Mouse (Mus musculus): ENCODE results near the gene Trnau1ap. TPM values are rescaled to one million over a fixed set of nuclear protein-coding genes. Genes with fewer than 3 reads are reported as not detected.

Gene Trnau1ap
- total RNA-seq, 2 experiments from 2014 or later = 22.4 to 24.9 TPM

DNA sequence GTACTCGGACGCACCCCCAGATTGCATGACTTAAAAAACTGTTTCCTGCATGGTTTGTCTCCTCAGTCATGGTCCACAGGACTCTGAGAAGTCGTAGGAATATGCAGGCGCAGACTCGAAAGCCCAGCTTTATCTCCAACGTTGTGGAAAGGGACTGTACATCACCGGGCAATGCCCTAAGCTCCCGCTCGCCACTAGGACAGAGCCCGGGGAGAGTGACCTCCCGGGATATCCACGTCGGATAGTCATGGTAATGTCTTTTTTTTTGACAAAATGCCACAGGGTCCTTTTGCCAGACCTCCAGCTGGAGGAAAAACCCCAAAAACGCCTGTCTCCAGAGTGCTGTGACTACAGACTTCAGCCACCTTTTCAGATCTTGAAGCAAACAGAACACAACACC lies 23.4 kb upstream of the Trnau1ap start:
- Histone ChIP-seq H3K4me3 (peak overlapping the region; percentile 79), H3K27ac (peak overlapping the region; percentile 89)
- no peak; the same call in none of the 2 replicates for TF ChIP-seq CTCF (IDR thresholded peaks at IDR 0.05)
- intact Hi-C loops (cut with DNase I) = loop anchor here (2.0 to 5.0 kb wide), 4 partner anchors 44 to 158 kb away; partner anchors contain the start of genes Med18 and Sesn2
- peak in 1 of 2 experiments; percentile 20 for DNase-seq (ENCODE audit: extremely low spot score in 1 of 2, low spot score in 2 of 2)

DNA sequence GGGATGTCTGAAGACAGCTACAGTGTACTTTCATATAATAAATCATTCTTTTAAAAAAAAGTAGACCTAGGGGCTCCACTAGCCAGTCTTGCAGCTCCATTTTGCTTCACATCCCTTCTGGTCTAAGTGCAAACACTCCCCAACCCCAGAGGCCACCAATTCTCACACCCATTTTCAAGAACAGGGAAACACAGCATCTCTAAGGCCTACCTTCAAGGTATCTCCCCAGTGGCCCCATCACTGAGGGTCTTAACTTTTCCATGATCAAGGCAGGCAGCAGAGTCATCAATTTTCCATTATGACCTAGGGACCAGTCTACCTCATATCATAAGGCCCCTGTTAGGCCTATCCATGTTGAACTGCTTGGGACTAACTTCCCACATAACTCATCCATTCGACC lies 22.1 kb upstream of the Trnau1ap start:
- Histone ChIP-seq H3K27ac (no peak overlapping the region), H3K4me3 (no peak overlapping the region)
- intact Hi-C loops (cut with DNase I) = loop anchor here (5.0 kb wide), 2 partner anchors 61 to 111 kb away; partner anchors contain the start of gene Med18
- TF ChIP-seq CTCF (IDR thresholded peaks at IDR 0.05) = no peak
- DNase-seq (ENCODE audit: extremely low spot score in 1 of 2, low spot score in 2 of 2) = no peak

DNA sequence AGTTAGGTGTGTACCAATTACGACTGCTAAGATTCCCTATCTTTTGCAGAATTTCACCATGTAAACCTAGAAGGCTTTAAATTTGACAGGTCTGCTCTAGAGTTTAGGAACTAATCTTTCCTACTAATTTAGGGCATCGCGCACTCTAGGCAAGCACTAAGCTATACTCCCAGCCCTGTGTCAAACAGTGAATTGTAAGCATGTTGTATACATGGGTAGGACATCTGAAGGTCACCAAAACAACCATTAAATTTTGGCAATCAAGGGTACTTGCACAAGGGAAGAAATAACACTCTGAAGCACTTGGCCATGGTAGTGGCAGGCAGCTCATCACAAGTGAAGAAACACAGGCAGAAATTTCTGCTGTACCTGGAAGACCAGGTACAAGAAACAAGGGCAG lies 21.5 kb upstream of the Trnau1ap start:
- Histone ChIP-seq H3K4me3 (no peak overlapping the region), H3K27ac (no peak overlapping the region)
- DNase-seq (ENCODE audit: extremely low spot score in 1 of 2, low spot score in 2 of 2) = no peak
- intact Hi-C loops (cut with DNase I) = loop anchor here (5.0 kb wide), 2 partner anchors 61 to 111 kb away; partner anchors contain the start of gene Med18
- no peak for TF ChIP-seq CTCF (IDR thresholded peaks at IDR 0.05)

DNA sequence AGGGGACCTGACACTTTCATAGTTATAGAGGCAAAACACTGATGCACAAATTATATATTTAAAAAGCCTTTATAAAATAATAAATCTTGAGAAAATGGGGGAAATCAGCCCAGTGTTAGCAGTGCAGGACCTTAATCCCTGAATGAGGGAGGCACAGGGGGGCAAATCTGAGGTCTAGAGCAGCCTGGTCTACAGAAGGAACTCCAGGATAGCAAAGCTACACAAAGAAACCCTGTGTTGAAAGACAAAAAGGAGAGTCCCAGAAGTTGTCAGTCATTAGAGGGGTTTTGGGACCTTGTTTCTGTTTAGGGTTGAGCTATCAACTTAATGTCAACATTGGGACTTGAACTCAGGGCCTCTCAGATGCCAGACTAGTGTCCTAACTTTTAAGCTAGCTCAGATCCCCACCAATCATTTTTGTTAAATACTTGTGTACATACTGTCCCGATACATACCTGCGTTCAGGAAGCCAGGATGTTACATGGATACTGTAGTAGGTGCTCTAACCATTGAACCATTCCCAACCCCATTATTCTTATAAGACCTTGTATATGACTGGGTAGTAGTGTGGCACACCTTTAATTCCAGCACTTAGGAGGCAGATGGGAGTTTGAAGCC lies 20.9 kb upstream of the Trnau1ap start:
- no peak overlapping the region for H3K27ac ChIP-seq
- H3K4me3 ChIP-seq = no peak overlapping the region
- TF ChIP-seq CTCF (IDR thresholded peaks at IDR 0.05) = no peak
- DNase-seq (ENCODE audit: extremely low spot score in 1 of 2, low spot score in 2 of 2) = no peak
- intact Hi-C loops (cut with DNase I) = loop anchor here (5.0 kb wide), 2 partner anchors 62 to 112 kb away; partner anchors contain the start of gene Med18

DNA sequence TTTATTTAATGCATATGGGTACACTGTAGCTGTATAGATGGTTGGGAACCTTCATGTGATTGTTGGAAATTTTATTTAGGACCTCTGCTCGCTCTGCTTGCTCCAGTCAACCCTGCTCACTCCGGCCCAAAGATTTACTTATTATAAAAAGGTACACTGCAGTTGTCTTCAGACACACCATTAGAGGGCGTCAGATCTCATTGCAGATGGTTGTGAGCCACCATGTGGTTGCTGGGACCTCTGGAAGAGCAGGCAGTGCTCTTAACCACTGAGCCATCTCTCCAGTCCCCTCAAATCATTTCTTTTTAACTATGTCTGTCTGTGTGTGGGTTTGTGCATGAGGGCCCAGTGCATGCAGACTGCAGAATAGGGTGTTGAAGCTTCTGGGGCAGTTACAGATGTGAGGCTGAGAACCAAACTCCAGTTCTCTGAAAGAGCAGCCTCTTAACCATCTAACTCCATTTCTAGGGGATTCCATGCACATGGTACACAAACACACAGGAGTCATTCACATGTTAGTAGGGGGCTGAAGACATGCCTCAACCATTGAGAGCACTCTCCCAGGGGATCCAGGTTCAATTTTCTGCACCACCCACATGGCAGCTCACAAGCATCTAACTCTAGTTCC lies 20.3 kb upstream of the Trnau1ap start:
- intact Hi-C loops (cut with DNase I) = loop anchor here (5.0 to 10.0 kb wide), 4 partner anchors 57 to 255 kb away; partner anchors contain the start of gene Med18

DNA sequence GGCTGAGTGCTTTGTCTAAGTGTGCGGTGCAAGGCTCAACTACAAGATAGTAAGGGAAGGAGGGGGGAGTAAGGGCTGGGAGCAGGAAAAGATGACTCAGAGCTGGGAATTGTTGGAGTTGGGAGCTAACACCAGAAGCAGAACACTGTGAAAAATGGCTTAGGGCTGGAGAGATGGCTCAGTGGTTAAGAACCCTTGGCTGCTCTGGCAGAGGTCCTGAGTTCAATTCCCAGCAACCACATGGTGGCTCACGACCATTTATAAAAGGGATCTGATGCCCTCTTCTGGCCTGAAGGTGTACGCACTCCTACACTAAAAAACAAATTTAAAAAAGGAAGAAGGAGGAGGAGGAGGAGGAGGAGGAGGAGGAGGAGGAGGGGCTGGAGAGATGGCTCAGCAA lies 17.3 kb upstream of the Trnau1ap start:
- intact Hi-C loops (cut with DNase I) = loop anchor here (5.0 to 10.0 kb wide), 2 partner anchors 54 to 252 kb away; no protein-coding TSS in a partner anchor
- Histone ChIP-seq H3K27ac (no peak overlapping the region), H3K4me3 (no peak overlapping the region)
- no peak for DNase-seq (ENCODE audit: extremely low spot score in 1 of 2, low spot score in 2 of 2)
- no peak; the same call in 1 of the 2 replicates for TF ChIP-seq CTCF (IDR thresholded peaks at IDR 0.05)

More for the DNA sequence above, 20.3 kb upstream of the Trnau1ap start:
- no peak overlapping the region for H3K27ac ChIP-seq
- TF ChIP-seq CTCF (IDR thresholded peaks at IDR 0.05) = peak; percentile 1
- H3K4me3 ChIP-seq = no peak overlapping the region
- no peak for DNase-seq (ENCODE audit: extremely low spot score in 1 of 2, low spot score in 2 of 2)

DNA sequence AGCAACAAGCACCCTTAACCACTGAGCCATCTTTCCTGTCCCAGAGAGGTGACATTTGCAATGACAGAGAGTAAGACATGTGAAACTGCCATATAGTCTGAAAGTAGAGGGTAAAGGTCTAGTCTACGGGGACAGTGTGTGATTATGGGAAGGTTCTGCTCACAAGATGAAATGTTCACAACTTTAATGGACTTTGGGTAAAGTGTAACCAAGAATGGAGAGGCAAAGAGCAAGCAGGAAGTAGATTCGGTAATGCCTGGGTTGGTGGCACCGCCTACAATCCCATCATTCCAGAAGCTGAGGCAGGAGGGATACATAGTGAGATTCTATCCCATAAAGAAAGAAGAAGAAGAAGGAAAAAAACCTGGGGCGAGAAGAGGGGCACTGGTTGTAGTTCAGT lies 16.9 kb upstream of the Trnau1ap start:
- Histone ChIP-seq H3K27ac (no peak overlapping the region), H3K4me3 (no peak overlapping the region)
- no peak for DNase-seq (ENCODE audit: extremely low spot score in 1 of 2, low spot score in 2 of 2)
- no peak for TF ChIP-seq CTCF (IDR thresholded peaks at IDR 0.05)
- intact Hi-C loops (cut with DNase I) = loop anchor here (5.0 to 10.0 kb wide), 2 partner anchors 54 to 251 kb away; no protein-coding TSS in a partner anchor

DNA sequence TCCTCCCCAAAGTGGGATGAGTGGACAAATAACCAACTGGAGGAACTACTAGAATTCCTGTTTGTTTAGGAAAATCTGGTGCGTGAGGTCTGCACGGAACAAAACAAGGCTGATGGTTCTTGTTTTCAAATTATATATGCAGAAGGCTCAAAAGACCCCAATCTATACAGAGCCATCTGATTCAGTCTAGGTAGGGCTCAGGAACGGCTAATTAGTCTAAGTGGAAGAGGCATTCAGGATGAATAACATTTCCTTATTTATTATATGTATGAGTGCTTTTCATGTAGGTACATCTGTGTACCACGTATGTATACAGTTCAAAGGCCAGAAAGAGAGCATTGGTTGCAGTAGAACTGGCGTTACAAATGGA lies 16.5 kb upstream of the Trnau1ap start:
- no peak overlapping the region; the same call in 1 of the 2 replicates for H3K27ac ChIP-seq
- TF ChIP-seq CTCF (IDR thresholded peaks at IDR 0.05) = no peak
- H3K4me3 ChIP-seq = peak overlapping the region; percentile 69
- intact Hi-C loops (cut with DNase I) = loop anchor here (5.0 to 10.0 kb wide), 2 partner anchors 54 to 251 kb away; no protein-coding TSS in a partner anchor
- DNase-seq (ENCODE audit: extremely low spot score in 1 of 2, low spot score in 2 of 2) = no peak

DNA sequence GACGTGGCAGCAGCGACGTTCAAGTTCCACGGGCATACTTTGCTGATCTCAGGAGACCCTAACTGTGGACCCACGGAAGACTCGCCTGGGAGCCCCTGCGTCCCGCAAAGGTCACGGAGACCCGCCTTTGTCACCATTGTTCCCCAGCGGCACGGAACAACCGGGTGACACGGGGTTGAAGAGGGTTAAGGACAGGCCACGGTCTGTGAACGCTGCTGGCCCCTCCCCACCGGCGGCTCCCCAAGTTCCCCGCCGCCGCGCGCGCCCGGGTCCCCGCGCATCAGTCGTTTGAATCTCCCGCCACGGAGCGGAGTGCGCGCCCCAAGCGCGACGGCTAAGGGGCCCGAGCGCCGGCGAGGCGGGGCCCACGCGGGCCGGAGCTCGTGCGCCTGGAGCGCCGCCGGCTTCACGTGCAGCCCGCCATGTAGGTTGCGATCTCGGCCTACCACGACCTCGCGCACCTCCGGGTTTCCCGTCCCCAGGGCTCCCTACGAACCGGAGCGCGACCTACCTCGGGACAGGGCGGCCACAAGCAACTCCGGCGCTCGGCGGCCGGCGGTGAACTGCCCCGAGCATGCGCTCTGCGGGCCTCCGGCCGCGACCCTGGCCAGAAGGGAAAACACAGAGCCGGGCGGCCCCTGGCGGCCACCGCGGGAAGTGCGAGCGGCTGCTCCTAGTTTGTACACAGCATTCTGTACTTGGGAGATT lies 16.0 kb upstream of the Trnau1ap start:
- Histone ChIP-seq H3K27ac (peak overlapping the region; percentile 72), H3K4me3 (peak overlapping the region; percentile 69)
- DNase-seq (ENCODE audit: extremely low spot score in 1 of 2, low spot score in 2 of 2) = peak; percentile 92 to 97
- intact Hi-C loops (cut with DNase I) = loop anchor here (5.0 to 10.0 kb wide), 2 partner anchors 53 to 250 kb away; no protein-coding TSS in a partner anchor
- TF ChIP-seq CTCF (IDR thresholded peaks at IDR 0.05) = no peak; the same call in none of the 2 replicates

DNA sequence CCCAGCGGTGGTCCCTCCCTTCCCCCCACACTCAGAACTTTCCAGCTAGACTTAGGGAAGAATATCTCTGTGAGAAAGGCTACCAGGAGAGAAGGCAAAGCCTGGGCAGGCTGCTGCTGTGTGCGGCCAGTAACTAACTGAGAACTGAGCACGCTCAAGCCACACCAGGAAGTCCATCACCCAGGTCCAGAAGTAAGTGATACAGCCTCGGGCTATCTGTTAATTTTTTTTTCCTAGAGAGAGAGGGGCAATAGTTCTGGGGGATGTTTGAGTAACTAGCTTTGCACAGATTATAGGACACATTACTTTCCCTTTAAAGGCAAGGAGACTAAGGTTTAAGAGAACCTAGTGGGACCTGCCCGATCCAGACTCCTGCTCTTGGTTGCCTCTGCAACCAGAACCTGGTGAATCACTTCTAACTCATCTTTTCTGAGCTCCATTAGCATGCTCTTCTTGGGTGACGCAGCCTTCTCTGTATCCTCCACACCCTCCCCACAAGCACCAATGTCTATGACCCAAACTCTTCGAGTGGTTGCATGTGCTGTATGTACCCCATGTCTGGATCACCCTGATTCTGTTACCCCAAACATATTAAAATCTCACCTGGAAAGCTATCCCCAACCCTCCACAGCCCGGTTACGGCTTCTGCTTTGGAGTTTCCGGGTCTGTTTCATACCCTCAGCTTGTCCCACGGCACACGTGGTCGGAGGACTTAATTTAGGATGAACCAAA lies 15.2 kb upstream of the Trnau1ap start:
- Histone ChIP-seq H3K4me3 (peak overlapping the region; percentile 69), H3K27ac (no peak overlapping the region)
- intact Hi-C loops (cut with DNase I) = loop anchor here (5.0 to 10.0 kb wide), 2 partner anchors 52 to 250 kb away; no protein-coding TSS in a partner anchor
- peak in 1 of 2 experiments; percentile 15 for DNase-seq (ENCODE audit: extremely low spot score in 1 of 2, low spot score in 2 of 2)
- TF ChIP-seq CTCF (IDR thresholded peaks at IDR 0.05) = no peak

DNA sequence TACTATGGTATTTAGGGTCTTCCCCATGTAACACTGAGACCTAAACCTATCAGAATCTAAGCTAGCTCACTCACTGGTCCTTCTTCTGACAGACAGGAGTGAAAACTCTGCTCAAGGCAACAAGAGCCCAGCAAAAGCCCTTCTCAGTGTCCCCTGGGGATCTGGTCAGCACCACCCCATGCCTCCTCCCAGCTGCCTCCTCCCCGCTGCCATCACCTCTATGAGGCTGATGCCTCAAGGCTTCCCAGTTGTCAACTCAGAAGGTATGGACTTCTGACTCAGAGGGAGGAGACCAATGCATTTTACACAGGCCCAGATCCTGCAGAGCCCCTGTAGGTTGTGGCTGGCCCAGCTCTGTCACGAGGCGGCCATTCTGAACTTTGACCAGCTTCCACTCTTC lies 12.1 kb upstream of the Trnau1ap start:
- DNase-seq (ENCODE audit: extremely low spot score in 1 of 2, low spot score in 2 of 2) = no peak
- TF ChIP-seq CTCF (IDR thresholded peaks at IDR 0.05) = no peak
- no peak overlapping the region for H3K27ac ChIP-seq
- H3K4me3 ChIP-seq = no peak overlapping the region
- intact Hi-C loops (cut with DNase I) = loop anchor here (10.0 kb wide), 1 partner anchor 247 kb away; no protein-coding TSS in a partner anchor

All from left cerebral cortex, adult 2 months (tissue).